Mouse (Mus musculus) embryonic fibroblast, embryonic 13.5 days (primary cell): ENCODE measurements at regions not wholly inside any gene's neighbourhood (a gene's known extent, or its start where the extent isn't known, plus 50 kb on each side); places are given as distances from the start of the nearest gene placed in this dataset.

Experiments
- CTCF ChIP-seq: IDR thresholded peaks from 2 replicates; pipeline ENCODE4 v1.5.1; 2011; ENCODE audit warnings: mild to moderate bottlenecking, control low read depth, low read length, moderate library complexity, borderline replicate concordance; ENCODE audit not compliant: insufficient read depth
- POLR2A ChIP-seq: IDR thresholded peaks from 2 replicates; pipeline ENCODE4 v1.6.1; 2011; ENCODE audit warnings: low read depth, mild to moderate bottlenecking, control low read depth, low read length, moderate library complexity

DNA sequence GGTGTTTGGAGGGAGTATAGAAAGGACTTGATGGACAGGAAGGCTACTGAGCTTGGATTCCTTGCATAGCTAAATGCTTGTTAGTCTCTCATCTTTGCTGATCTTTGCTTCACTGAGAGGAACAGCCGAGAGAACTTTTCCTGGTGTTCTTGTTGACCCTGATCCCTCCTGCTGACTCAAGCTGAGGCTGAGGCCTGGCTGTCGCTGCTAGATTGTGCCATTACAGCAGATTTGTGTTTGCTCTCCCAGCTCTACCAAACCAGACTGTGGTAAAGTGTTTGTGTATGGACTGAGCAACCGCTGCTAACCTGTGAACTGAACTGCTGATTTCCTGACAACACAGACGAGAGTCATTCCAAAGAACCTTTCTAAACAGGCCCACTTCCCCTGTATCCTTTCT, 375.2 kb downstream of the Prdm2 start:
- TF ChIP-seq CTCF (no peak), POLR2A (no peak)
